Mouse (Mus musculus): ENCODE results near the gene Wdr95. TPM values are rescaled to one million over a fixed set of nuclear protein-coding genes. Genes with fewer than 3 reads are reported as not detected.

Wdr95 gene
- polyA plus RNA-seq, 1 experiment from 2014 or later = 0.11 TPM

DNA sequence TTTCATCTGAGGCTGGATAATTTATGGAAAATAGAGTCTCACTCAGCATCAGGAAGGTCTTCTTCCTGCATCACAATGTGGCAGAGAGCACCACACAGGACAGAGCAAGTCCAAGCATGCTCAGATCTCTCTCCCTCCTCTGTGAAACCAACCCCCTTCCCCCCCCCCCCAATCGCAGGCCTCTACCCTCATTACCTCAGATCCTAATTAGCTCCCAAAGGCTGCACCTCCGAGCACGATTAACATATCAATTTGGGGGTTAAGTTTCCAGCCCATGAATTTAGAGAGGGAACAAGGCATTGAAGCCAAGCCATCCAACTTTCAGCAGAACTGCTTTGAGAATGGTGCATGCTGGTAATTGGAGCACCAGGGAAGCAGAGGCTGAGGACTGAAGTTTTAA lies 15.8 kb upstream of the Wdr95 start:
- ATAC-seq (replicated peaks; ENCODE audit: extremely low read depth, insufficient read depth, low FRiP score) = no peak
- no peaks in the 10 kb centered on the region for H3K27me3 ChIP-seq (ENCODE audit: control insufficient read depth, insufficient read depth, low read length)
- WGBS = 61% methylated on average over 3 of the region's 3 CpGs
- H3K27ac ChIP-seq (ENCODE audit: low read length) = no peak overlapping the region
- H3K4me2 ChIP-seq (ENCODE audit: low read depth, low read length) = no peak overlapping the region
- no peak overlapping the region for H3K9ac ChIP-seq (ENCODE audit: low read length)
- H3K4me3 ChIP-seq (ENCODE audit: low read length) = no peak overlapping the region
- H3K4me1 ChIP-seq (ENCODE audit: control insufficient read depth, insufficient read depth, low read length) = peaks cover 20% of the 10 kb centered on the region
- H3K9me3 ChIP-seq (replicated peaks; ENCODE audit: control insufficient read depth, low read length) = no peaks in the 10 kb centered on the region
- H3K36me3 ChIP-seq (ENCODE audit: control insufficient read depth, insufficient read depth) = no peaks in the 10 kb centered on the region

DNA sequence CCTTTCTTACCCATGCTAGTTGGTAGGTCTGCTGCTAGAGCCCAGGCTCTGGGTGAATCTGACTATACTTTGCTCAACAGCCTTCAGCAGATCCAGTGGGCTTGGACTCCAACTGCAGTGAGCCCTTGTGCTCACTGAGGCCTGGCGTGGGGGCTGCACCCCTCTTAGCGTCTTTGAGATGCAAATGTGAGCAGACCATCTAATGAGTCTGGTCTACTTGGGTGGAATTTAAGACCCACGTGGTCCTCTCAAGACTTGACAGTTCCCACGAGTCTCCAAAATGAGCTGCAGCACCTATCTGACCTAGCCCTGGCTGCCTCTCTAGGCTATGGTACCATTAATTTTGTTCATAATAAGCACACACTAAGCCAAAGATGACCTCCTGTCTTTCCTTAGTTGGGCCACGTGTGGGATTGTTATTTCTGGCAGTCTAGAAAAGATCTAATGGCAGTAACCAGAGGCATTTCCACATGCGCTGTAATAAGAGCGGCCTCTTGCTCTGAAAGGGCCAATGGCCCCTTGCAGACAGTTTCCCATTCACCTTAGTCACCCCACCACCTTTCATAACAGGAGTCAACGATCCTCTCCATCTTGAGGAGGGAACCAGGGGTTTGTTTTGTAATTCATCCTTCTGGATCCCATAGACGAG lies 14.9 kb upstream of the Wdr95 start:
- WGBS = 46% methylated on average over 9 of the region's 9 CpGs
- peaks cover 18% of the 10 kb centered on the region for H3K4me1 ChIP-seq (ENCODE audit: control insufficient read depth, insufficient read depth, low read length)
- no peaks in the 10 kb centered on the region for H3K9me3 ChIP-seq (replicated peaks; ENCODE audit: control insufficient read depth, low read length)
- H3K27ac ChIP-seq (ENCODE audit: low read length) = peak overlapping the region; percentile 75
- no peaks in the 10 kb centered on the region for H3K27me3 ChIP-seq (ENCODE audit: control insufficient read depth, insufficient read depth, low read length)
- no peaks in the 10 kb centered on the region for H3K36me3 ChIP-seq (ENCODE audit: control insufficient read depth, insufficient read depth)
- ATAC-seq (replicated peaks; ENCODE audit: extremely low read depth, insufficient read depth, low FRiP score) = no peak
- H3K4me3 ChIP-seq (ENCODE audit: low read length) = peak overlapping the region; percentile 33
- peak overlapping the region; percentile 63 for H3K4me2 ChIP-seq (ENCODE audit: low read depth, low read length)
- peak overlapping the region; percentile 53; the same call in 1 of the 2 replicates for H3K9ac ChIP-seq (ENCODE audit: low read length)

DNA sequence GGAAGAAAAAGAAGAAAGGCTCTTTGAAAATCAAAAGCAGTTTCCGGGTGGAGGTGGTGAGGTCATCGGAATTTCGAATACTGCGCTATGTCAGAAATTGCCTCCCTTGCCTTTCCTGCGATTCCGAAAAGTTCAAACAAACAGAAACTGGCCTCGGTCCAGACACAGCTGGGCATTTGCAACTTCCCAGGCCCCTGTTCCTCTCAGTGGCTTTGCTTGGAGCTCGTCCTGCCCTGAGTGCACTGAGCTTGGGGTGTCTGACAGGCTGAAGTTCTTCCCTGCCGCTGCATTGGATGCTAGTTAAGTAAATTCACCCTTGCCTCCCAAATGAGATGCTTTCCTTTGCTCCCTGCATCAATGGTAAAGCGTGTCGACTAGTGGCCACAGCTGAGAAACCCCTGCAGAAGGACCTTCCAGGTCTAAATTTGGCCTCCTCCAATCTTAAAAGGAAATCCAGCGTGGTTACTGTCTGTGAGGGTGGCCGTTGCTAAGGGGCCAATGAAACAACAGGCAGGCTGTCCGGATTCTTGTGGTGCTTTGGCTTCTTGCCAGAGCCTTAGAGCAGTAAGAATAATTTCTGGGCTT lies 14.3 kb upstream of the Wdr95 start:
- Histone ChIP-seq H3K4me2 (ENCODE audit: low read depth, low read length) (peak overlapping the region; percentile 63), H3K27me3 (ENCODE audit: control insufficient read depth, insufficient read depth, low read length) (no peaks in the 10 kb centered on the region), H3K36me3 (ENCODE audit: control insufficient read depth, insufficient read depth) (no peaks in the 10 kb centered on the region), H3K27ac (ENCODE audit: low read length) (peak overlapping the region; percentile 75), H3K9ac (ENCODE audit: low read length) (peak overlapping the region; percentile 53), H3K4me1 (ENCODE audit: control insufficient read depth, insufficient read depth, low read length) (peaks cover 18% of the 10 kb centered on the region), H3K9me3 (replicated peaks; ENCODE audit: control insufficient read depth, low read length) (no peaks in the 10 kb centered on the region), H3K4me3 (ENCODE audit: low read length) (peak overlapping the region; percentile 33)
- WGBS = 13% methylated on average over 14 of the region's 14 CpGs
- peak; percentile 72 for ATAC-seq (replicated peaks; ENCODE audit: extremely low read depth, insufficient read depth, low FRiP score)

DNA sequence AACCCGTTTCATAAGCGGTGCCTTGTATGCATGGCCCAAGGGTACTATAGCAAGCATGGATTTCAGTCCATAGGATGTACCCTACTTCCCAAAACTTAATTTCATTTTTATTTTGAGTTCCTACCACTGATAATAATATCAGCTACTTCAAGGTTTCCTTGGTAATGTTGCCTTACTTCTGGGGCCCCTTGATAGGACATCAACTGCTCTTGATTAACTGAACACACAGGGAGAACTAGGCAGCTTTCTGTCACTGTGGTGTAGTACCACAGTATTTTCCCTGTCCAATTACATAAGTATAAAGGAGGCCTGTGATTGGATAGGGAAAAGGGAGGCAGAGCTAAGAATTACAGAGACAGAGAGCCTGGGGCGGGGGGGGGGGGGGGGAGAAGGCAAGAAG lies 13.6 kb upstream of the Wdr95 start:
- ATAC-seq (replicated peaks; ENCODE audit: extremely low read depth, insufficient read depth, low FRiP score) = no peak
- Histone ChIP-seq H3K9ac (ENCODE audit: low read length) (no peak overlapping the region), H3K27me3 (ENCODE audit: control insufficient read depth, insufficient read depth, low read length) (no peaks in the 10 kb centered on the region), H3K36me3 (ENCODE audit: control insufficient read depth, insufficient read depth) (no peaks in the 10 kb centered on the region), H3K4me1 (ENCODE audit: control insufficient read depth, insufficient read depth, low read length) (peaks cover 18% of the 10 kb centered on the region), H3K4me3 (ENCODE audit: low read length) (no peak overlapping the region), H3K27ac (ENCODE audit: low read length) (no peak overlapping the region), H3K4me2 (ENCODE audit: low read depth, low read length) (no peak overlapping the region), H3K9me3 (replicated peaks; ENCODE audit: control insufficient read depth, low read length) (no peaks in the 10 kb centered on the region)
- 57% methylated on average over 2 of the region's 3 CpGs for WGBS

DNA sequence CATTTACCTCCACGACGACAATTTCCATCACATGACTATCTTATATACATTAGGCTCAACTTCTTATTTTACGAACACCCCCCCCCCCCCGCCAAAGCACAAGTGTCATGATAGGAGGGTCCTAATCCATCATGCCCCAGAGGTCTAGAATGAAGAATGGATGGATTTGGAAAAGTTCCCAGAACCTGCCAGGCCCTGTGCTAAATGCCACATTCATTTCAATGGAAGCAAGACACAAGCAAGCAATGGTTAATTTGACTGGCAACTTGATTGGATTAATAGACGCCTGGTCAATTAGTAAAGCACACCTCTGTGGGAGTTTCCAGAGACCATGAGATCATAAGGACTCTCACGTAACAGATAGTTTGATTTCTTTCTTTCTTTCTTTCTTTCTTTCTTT lies 11.4 kb upstream of the Wdr95 start:
- H3K9ac ChIP-seq (ENCODE audit: low read length) = no peak overlapping the region
- WGBS = 72% methylated on average over 6 of the region's 6 CpGs
- H3K27me3 ChIP-seq (ENCODE audit: control insufficient read depth, insufficient read depth, low read length) = no peaks in the 10 kb centered on the region
- H3K4me2 ChIP-seq (ENCODE audit: low read depth, low read length) = no peak overlapping the region
- no peak overlapping the region for H3K4me3 ChIP-seq (ENCODE audit: low read length)
- peaks cover 18% of the 10 kb centered on the region for H3K4me1 ChIP-seq (ENCODE audit: control insufficient read depth, insufficient read depth, low read length)
- H3K36me3 ChIP-seq (ENCODE audit: control insufficient read depth, insufficient read depth) = no peaks in the 10 kb centered on the region
- no peak overlapping the region for H3K27ac ChIP-seq (ENCODE audit: low read length)
- no peaks in the 10 kb centered on the region for H3K9me3 ChIP-seq (replicated peaks; ENCODE audit: control insufficient read depth, low read length)
- ATAC-seq (replicated peaks; ENCODE audit: extremely low read depth, insufficient read depth, low FRiP score) = no peak

DNA sequence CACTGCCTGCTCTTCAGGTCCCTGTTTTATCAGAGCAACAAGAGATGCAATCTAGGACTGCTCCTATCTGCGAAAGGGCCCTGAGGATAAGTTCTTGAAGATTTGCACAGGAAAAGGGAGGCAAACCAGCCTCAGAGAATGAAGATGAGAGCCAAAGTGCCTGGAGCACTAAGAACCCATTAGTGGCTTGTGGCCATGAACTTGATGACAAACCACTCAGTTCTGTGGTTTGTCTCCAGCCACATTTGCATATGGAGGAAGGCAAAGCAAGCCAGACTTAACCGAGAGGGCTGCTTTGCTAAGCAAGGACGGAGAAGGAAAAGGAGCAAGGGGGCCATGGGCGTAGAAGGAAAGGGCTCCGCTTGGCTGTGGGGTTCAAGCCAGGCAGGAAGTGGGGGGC lies 7.7 kb upstream of the Wdr95 start:
- 84% methylated on average over 5 of the region's 5 CpGs for WGBS
- H3K27ac ChIP-seq (ENCODE audit: low read length) = no peak overlapping the region
- no peak for ATAC-seq (replicated peaks; ENCODE audit: extremely low read depth, insufficient read depth, low FRiP score)

DNA sequence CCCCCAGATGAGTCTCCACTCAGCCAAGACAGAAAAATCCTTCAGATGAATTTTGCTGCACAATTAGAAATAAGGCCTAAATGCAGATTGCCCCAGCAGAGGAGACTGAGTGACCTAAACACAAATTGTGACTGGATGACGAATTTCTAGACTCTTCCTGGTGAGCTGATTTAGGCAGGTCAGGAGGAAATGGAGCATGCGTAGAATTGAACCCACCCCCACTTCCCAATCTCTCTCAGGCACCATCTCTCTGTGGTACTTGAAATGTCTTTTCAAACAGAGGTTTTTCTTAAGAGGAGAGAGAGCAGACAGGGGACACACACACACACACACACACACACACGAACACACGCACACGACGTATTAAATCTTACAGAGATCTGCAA lies 4.6 kb upstream of the Wdr95 start:
- Histone ChIP-seq H3K27ac (ENCODE audit: low read length) (peak overlapping the region; percentile 78), H3K9me3 (replicated peaks; ENCODE audit: control insufficient read depth, low read length) (peaks cover 3% of the 10 kb centered on the region; the same call in 1 of the 2 replicates), H3K27me3 (ENCODE audit: control insufficient read depth, insufficient read depth, low read length) (0 out of 2 replicates have a peak, but pooled peaks cover 4% of the 10 kb centered on the region), H3K36me3 (ENCODE audit: control insufficient read depth, insufficient read depth) (no peaks in the 10 kb centered on the region), H3K4me2 (ENCODE audit: low read depth, low read length) (peak overlapping the region; percentile 57), H3K9ac (ENCODE audit: low read length) (no peak overlapping the region), H3K4me1 (ENCODE audit: control insufficient read depth, insufficient read depth, low read length) (peaks cover 21% of the 10 kb centered on the region), H3K4me3 (ENCODE audit: low read length) (peak overlapping the region; percentile 8; the same call in 1 of the 2 replicates)
- ATAC-seq (replicated peaks; ENCODE audit: extremely low read depth, insufficient read depth, low FRiP score) = 0 out of 2 replicates have a peak, but pooled peaks have one; percentile 3
- 49% methylated on average over 6 of the region's 6 CpGs for WGBS

More for the DNA sequence above, 7.7 kb upstream of the Wdr95 start:
- Histone ChIP-seq H3K4me2 (ENCODE audit: low read depth, low read length) (no peak overlapping the region), H3K9ac (ENCODE audit: low read length) (no peak overlapping the region), H3K9me3 (replicated peaks; ENCODE audit: control insufficient read depth, low read length) (peaks cover 3% of the 10 kb centered on the region; the same call in 1 of the 2 replicates), H3K27me3 (ENCODE audit: control insufficient read depth, insufficient read depth, low read length) (no peaks in the 10 kb centered on the region), H3K4me3 (ENCODE audit: low read length) (no peak overlapping the region), H3K36me3 (ENCODE audit: control insufficient read depth, insufficient read depth) (no peaks in the 10 kb centered on the region), H3K4me1 (ENCODE audit: control insufficient read depth, insufficient read depth, low read length) (peaks cover 14% of the 10 kb centered on the region)

DNA sequence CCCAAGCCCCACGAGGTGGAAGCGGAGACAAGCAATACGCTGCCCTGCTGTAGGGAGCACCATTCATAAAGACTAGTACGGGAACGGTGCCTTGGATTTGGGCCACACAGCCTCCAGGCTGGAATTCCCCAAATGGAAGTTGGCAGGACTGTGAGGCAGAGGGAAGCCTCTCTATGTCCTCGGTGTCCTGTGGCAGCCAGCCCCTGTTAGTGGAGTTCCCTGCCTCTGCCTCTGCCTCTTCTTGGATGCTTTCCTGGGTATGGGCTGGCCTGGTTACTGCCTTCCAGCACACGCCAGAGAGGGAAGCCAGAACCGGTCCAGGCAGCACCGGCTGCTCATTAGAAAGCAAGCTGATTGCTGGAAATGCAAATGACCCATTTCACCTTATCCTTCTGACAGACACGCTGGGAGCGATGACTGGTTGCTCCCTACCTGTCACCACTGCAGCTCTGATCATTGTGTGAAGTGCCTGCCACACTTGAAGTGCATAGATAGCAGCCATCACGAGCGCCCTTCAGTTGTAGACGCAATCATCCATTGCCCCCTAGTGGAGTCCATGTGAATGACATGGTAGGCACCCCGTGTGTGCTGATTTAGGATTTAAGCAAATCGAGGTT lies 4.1 kb upstream of the Wdr95 start:
- Histone ChIP-seq H3K9ac (ENCODE audit: low read length) (no peak overlapping the region), H3K4me3 (ENCODE audit: low read length) (peak overlapping the region; percentile 24; the same call in 1 of the 2 replicates), H3K36me3 (ENCODE audit: control insufficient read depth, insufficient read depth) (no peaks in the 10 kb centered on the region), H3K27ac (ENCODE audit: low read length) (peak overlapping the region; percentile 78), H3K9me3 (replicated peaks; ENCODE audit: control insufficient read depth, low read length) (peaks cover 3% of the 10 kb centered on the region; the same call in 1 of the 2 replicates), H3K4me1 (ENCODE audit: control insufficient read depth, insufficient read depth, low read length) (peaks cover 21% of the 10 kb centered on the region), H3K27me3 (ENCODE audit: control insufficient read depth, insufficient read depth, low read length) (0 out of 2 replicates have a peak, but pooled peaks cover 4% of the 10 kb centered on the region), H3K4me2 (ENCODE audit: low read depth, low read length) (peak overlapping the region; percentile 57)
- WGBS = 10% methylated on average over 16 of the region's 16 CpGs
- peak; percentile 88 for ATAC-seq (replicated peaks; ENCODE audit: extremely low read depth, insufficient read depth, low FRiP score)
